Mouse (Mus musculus): ENCODE measurements at regions not wholly inside any gene's neighbourhood (a gene's known extent, or its start where the extent isn't known, plus 50 kb on each side); places are given as distances from the start of the nearest gene placed in this dataset.

GRCm38 (mm10) chr14:76665754-76666371, 109.2 kb upstream of the Serp2 start:
- ATAC-seq (replicated peaks; ENCODE audit: low FRiP score, low TSS enrichment, poor library complexity, severe bottlenecking) = no peak

- ATAC-seq (replicated peaks; ENCODE audit: low FRiP score, low TSS enrichment, poor library complexity, severe bottlenecking) = no peak
These were observed 108.2 kb upstream of the Serp2 start for GRCm38 (mm10) chr14:76664586-76665508.

DNA sequence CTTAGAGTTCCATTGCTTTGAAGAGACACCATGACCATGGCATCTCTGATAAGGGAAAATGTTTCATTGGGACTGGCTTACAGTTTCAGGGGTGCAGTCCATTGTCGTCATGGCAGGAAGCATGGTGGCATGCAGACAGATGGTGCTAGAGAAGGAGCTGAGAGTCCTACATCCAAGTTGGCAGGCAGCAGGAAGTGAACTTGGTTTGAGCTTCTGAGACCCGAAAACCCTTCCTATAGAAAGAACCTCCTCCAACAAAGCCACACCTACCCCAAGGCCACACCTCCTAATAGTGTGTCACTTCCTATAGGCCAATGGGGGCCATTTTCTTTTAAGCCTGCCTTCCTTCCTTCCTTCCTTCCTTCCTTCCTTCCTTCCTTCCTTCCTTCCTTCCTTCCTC, 107.1 kb upstream of the Serp2 start:
- no peak for ATAC-seq (replicated peaks; ENCODE audit: low FRiP score, low TSS enrichment, poor library complexity, severe bottlenecking)

DNA sequence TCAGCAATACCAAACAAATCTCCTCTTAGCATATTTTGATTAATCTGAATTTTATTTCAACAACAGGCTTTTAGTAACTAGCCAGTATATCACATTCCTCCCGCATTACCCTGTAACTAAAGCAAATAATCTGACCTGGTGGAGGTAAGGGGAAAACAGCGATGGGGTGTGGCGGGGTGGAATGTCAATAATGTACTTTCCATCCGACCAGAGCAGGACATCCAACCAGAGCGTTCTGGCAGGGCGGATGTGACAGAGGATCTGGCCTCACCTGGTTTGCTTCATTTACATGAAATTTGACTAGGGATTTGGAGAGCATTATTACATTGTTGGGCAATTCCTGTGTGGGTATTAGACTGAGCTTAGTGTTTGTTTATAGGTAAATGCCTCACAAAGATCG, 106.2 kb upstream of the Serp2 start:
- ATAC-seq (replicated peaks; ENCODE audit: low FRiP score, low TSS enrichment, poor library complexity, severe bottlenecking) = no peak

DNA sequence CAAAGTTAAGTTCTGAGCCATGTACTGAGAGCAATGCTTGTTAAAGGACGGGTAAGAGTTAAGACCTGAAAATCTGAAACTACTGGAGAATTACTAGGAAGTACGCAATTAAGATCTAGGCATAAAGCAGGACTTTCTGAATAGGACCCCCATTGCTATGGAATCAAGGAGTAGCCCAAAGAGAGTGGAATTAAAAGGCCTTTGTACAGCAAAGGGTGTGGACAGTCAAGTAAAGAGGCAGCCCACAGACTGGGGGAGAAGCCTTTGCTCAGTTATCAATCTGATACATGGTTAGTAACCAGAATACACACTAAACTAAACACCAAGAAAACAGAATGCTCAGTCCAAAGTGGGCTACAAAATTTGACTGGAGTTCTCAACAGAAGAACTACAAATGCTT, 104.2 kb upstream of the Serp2 start:
- ATAC-seq (replicated peaks; ENCODE audit: low FRiP score, low TSS enrichment, poor library complexity, severe bottlenecking) = no peak

DNA sequence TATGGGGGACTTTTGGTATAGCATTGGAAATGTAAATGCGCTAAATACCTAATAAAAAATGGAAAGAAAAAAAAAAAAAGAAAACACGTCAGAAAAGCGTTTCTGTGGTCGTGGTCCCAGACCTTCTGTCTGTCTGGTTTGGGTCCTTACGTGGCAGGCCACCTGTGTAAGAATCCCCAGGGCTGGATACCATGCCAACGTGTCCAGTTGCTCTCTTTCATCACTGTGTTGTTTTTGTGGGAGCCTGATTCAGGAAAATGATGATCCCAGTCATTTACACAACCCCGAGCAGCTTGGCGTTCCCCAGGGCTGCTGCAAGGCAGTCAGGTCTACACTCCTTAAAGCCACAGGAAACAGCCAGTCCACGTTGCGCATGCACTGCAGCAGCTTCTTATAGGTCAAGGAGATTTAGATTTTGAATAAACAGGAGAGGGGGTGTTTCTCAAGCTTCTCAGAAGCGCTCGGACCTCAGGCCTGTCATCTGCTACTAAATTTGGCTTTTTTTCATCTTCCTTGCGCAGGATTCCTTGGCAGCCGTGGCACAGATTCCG, 102.3 kb upstream of the Serp2 start:
- no peak for ATAC-seq (replicated peaks; ENCODE audit: low FRiP score, low TSS enrichment, poor library complexity, severe bottlenecking)

DNA sequence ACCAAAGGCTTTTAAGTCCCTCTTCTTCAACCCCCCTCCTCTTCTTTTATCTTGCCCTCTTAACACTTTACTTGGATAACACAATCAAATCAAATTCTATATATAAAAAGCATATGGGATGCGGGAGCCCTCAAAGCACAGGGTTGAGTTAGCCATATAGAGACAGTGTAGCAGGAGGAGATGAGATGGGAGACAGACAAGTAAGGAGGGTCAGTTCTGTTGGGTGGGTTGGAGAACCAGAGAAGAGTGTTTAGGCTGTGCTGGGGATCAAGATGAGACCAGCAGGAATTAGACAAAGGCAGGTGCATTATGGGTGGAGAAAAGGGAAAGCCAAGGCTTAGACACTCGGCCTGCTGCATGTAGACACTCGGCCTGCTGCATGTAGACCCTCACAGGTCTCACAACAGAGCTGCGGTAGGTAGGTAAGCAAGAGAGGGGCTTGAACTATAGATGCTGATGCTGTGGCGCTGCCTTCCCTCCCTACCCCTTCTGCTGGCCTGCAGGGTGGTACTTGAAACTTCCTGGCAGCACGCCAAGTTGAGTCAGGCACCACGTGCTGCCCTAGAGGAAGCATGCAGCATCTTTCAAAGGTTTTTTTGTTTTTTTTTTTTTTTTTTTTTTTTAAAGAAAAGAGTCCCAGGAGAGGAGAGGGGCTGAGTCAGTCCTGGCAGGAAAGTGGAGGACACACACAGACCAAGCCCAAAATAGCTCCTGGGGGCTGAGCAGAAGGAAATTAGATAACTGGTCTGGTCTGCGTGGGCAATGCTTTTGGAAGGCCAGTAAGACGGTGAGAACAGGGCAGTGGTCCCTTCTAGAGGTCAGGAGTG, 101.3 kb upstream of the Serp2 start:
- no peak for ATAC-seq (replicated peaks; ENCODE audit: low FRiP score, low TSS enrichment, poor library complexity, severe bottlenecking)

GRCm38 (mm10) chr14:76657375-76657774, 100.7 kb upstream of the Serp2 start:
- no peak for ATAC-seq (replicated peaks; ENCODE audit: low FRiP score, low TSS enrichment, poor library complexity, severe bottlenecking)

DNA sequence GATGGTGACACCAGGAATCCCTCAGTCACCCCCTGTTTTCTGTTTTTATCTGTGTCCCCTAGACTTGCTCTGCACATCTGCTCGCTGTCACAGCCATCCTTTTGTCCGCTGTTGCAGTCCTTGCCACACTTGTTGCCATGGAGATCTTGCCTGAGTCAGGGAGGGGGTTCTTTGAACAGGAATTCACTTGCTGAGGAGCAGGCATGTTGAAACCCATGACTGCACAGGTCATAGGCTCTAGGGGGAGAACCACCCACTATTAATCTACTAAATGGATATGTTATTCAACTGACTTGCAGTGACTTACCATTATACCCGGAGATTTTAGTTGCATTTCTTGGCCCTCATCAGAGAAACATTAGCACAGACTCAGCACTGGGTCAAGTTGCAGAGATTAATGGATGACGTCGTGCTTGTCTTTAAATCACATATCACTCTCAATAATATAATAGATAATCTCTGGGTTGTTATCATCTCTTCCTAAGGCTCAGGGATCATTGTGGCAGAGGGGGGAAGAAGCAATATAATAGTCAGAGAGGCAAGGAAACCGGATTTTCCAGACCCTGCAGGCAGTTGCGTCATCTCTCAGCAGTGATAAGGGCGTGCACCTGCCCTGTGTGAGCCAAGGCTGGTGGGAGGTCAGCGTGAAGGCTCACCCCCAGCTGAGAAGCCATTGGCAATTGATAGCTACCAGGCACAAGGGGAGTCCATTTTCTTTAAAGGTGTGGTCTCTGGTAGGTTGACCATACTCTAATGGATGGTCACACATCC, 95.9 kb upstream of the Serp2 start:
- no peak for ATAC-seq (replicated peaks; ENCODE audit: low FRiP score, low TSS enrichment, poor library complexity, severe bottlenecking)

- ATAC-seq (replicated peaks; ENCODE audit: low FRiP score, low TSS enrichment, poor library complexity, severe bottlenecking) = no peak
These were observed 94.4 kb upstream of the Serp2 start for GRCm38 (mm10) chr14:76651096-76651495.

DNA sequence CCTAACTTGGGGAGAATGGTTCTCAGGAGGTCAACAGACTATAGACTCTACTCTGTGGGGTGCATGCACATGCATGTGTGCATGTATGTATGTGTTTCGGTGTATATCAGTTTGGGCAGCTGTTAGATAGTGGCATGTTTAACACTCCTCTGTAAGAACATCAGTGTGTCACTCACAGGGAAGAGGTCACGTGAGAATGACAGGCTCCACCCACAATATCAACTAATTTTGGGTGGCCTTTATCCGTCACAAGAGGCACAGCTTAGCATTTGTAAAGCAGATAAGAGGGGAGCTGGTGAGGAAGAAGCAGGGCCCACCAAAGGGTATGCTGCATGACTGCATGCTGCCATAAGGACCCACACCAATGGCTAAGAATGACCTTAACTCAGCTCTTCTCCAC, 93.2 kb upstream of the Serp2 start:
- peak; percentile 73 for ATAC-seq (replicated peaks; ENCODE audit: low FRiP score, low TSS enrichment, poor library complexity, severe bottlenecking)

DNA sequence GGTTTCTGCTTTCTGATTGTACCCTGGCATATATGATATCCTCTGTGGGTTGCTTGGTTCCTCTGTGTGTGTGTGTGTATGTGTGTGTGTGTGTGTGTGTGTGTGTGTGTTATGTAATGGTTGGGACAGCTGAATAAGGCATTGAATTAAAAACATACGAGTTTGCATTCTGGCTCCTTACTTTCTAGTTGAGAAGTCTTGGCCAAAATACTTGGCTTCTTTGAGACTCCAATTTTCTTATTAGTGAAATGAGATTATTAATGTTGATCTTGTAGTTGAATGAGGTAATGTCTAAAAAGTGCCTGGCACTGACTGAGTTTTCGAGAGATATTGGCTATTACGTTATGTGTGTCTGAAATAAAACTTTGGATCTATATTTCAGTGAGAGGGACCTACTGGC, 88.0 kb upstream of the Serp2 start:
- ATAC-seq (replicated peaks; ENCODE audit: low FRiP score, low TSS enrichment, poor library complexity, severe bottlenecking) = no peak

- no peak for ATAC-seq (replicated peaks; ENCODE audit: low FRiP score, low TSS enrichment, poor library complexity, severe bottlenecking)
These were observed 85.3 kb upstream of the Serp2 start for GRCm38 (mm10) chr14:76641752-76642529.

DNA sequence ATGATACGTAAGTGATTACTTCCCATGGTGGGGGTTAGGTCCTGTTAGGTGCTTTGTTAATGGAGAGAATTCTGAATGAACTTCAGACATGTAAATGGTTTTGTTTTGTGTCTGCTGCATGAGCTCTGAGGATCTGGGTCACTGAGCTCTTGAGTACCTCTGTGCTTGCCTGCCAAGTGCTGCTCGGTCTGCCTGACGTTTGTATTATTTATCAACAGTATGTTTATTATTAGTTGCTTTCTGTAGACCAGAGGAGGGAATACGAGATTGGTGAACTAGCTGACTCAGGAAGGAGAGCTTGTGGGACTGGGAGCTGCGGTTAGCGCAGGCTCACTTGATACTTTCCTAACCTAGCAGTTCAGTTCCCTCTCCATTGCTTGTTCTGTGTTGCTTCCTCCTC, 76.5 kb upstream of the Serp2 start:
- no peak for ATAC-seq (replicated peaks; ENCODE audit: low FRiP score, low TSS enrichment, poor library complexity, severe bottlenecking)

GRCm38 (mm10) chr14:76632763-76633162, 76.1 kb upstream of the Serp2 start:
- no peak for ATAC-seq (replicated peaks; ENCODE audit: low FRiP score, low TSS enrichment, poor library complexity, severe bottlenecking)

- no peak for ATAC-seq (replicated peaks; ENCODE audit: low FRiP score, low TSS enrichment, poor library complexity, severe bottlenecking)
These were observed 75.1 kb upstream of the Serp2 start for GRCm38 (mm10) chr14:76631740-76632139.

GRCm38 (mm10) chr14:76631181-76631580, 74.5 kb upstream of the Serp2 start:
- no peak for ATAC-seq (replicated peaks; ENCODE audit: low FRiP score, low TSS enrichment, poor library complexity, severe bottlenecking)

DNA sequence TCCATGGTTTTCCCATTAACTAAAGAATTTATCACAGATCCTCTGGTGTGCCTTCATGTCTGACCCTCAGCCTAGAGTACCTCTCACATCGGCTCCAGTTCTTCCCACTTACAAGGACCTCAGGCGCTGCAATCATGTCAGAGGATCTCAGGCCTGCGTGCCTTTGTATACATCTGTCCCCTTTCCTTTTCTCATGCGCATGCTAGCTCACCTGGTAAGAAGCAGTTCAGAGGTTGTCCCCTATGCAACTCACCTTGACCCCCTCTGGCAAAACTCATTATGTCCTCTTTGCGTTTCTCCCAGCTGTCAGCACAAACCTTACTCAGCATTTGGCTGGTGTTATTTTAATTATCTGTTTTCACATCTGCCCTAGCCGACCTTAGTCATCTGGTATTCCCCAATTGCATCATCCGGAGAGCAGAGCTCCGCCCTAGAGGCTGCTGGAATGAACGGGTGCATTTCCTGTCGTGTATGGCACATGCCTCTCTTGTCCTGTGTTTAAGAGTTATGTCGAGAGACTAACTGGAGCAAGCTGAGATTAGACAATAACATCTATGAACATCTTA, 73.3 kb upstream of the Serp2 start:
- no peak for ATAC-seq (replicated peaks; ENCODE audit: low FRiP score, low TSS enrichment, poor library complexity, severe bottlenecking)

All from megakaryocyte-erythroid progenitor cell, adult 5-6 weeks (primary cell).